Mouse (Mus musculus): ENCODE results near the gene Ano6.
A peak's percentile ranks its signal among the peaks of the same experiment; 100 is the strongest.

Ano6 gene

GRCm38 (mm10) chr15:95794611-95795565 is 4.2 kb downstream of the Ano6 start:
- DNase-seq (ENCODE audit: inconsistent age in 2 of 2, low spot score in 1 of 2): peak; percentile 61 to 86

GRCm38 (mm10) chr15:95796062-95796461 is 5.4 kb downstream of the Ano6 start:
- DNase-seq (ENCODE audit: inconsistent age in 2 of 2, low spot score in 1 of 2): no peak

GRCm38 (mm10) chr15:95797144-95797983 is 6.7 kb downstream of the Ano6 start:
- no peak for DNase-seq (ENCODE audit: inconsistent age in 2 of 2, low spot score in 1 of 2)

- no peak for DNase-seq (ENCODE audit: inconsistent age in 2 of 2, low spot score in 1 of 2)
These were observed 7.6 kb downstream of the Ano6 start for GRCm38 (mm10) chr15:95798266-95798665.

GRCm38 (mm10) chr15:95799632-95800031 is 9.0 kb downstream of the Ano6 start:
- no peak for DNase-seq (ENCODE audit: inconsistent age in 2 of 2, low spot score in 1 of 2)

GRCm38 (mm10) chr15:95800051-95800450 is 9.4 kb downstream of the Ano6 start:
- DNase-seq (ENCODE audit: inconsistent age in 2 of 2, low spot score in 1 of 2): no peak

- peak in 1 of 2 experiments; percentile 60 for DNase-seq (ENCODE audit: inconsistent age in 2 of 2, low spot score in 1 of 2)
These were observed 10.8 kb downstream of the Ano6 start for GRCm38 (mm10) chr15:95801261-95801979.

- DNase-seq (ENCODE audit: inconsistent age in 2 of 2, low spot score in 1 of 2): no peak
These were observed 11.5 kb downstream of the Ano6 start for GRCm38 (mm10) chr15:95802140-95802539.

GRCm38 (mm10) chr15:95802762-95803161 is 12.1 kb downstream of the Ano6 start:
- DNase-seq (ENCODE audit: inconsistent age in 2 of 2, low spot score in 1 of 2): peak; percentile 88 to 92

GRCm38 (mm10) chr15:95803484-95803883 is 12.8 kb downstream of the Ano6 start:
- DNase-seq (ENCODE audit: inconsistent age in 2 of 2, low spot score in 1 of 2): no peak

GRCm38 (mm10) chr15:95804255-95804654 is 13.6 kb downstream of the Ano6 start:
- DNase-seq (ENCODE audit: inconsistent age in 2 of 2, low spot score in 1 of 2): peak; percentile 86 to 95

- DNase-seq (ENCODE audit: inconsistent age in 2 of 2, low spot score in 1 of 2): peak; percentile 78 to 87
These were observed 14.4 kb downstream of the Ano6 start for GRCm38 (mm10) chr15:95805022-95805471.

- DNase-seq (ENCODE audit: inconsistent age in 2 of 2, low spot score in 1 of 2): no peak
These were observed 17.3 kb downstream of the Ano6 start for GRCm38 (mm10) chr15:95807908-95808307.

GRCm38 (mm10) chr15:95810357-95810761 is 19.7 kb downstream of the Ano6 start:
- DNase-seq (ENCODE audit: inconsistent age in 2 of 2, low spot score in 1 of 2): peak in 1 of 2 experiments; percentile 60

GRCm38 (mm10) chr15:95812821-95813571 is 22.4 kb downstream of the Ano6 start:
- DNase-seq (ENCODE audit: inconsistent age in 2 of 2, low spot score in 1 of 2): no peak

GRCm38 (mm10) chr15:95817501-95817900 is 26.9 kb downstream of the Ano6 start:
- no peak for DNase-seq (ENCODE audit: inconsistent age in 2 of 2, low spot score in 1 of 2)

- DNase-seq (ENCODE audit: inconsistent age in 2 of 2, low spot score in 1 of 2): no peak
These were observed 28.8 kb downstream of the Ano6 start for GRCm38 (mm10) chr15:95819249-95820035.

GRCm38 (mm10) chr15:95820142-95820541 is 29.5 kb downstream of the Ano6 start:
- no peak for DNase-seq (ENCODE audit: inconsistent age in 2 of 2, low spot score in 1 of 2)

GRCm38 (mm10) chr15:95820678-95821077 is 30.0 kb downstream of the Ano6 start:
- no peak for DNase-seq (ENCODE audit: inconsistent age in 2 of 2, low spot score in 1 of 2)
